Mouse (Mus musculus) heart, postnatal 4 days (tissue): ENCODE results near the gene Strc. TPM values are rescaled to one million over a fixed set of nuclear protein-coding genes. Genes with fewer than 3 reads are reported as not detected.
"Not testable (repeated sequence)": the region's sequence is repeated elsewhere in the genome, so short reads cannot be mapped to it uniquely, and the experiment has no call there.

ENCODE experiments used
- DNase-seq: peaks from one replicate; pipeline ENCODE4 v3.0.0; 2021
- total RNA-seq, 2 experiments: library from RNA; stranded (reverse); gene quantifications; 2 replicates each; pipeline ENCODE4 v1.2.3; 2021

The Strc gene
- total RNA-seq: not detected

DNA sequence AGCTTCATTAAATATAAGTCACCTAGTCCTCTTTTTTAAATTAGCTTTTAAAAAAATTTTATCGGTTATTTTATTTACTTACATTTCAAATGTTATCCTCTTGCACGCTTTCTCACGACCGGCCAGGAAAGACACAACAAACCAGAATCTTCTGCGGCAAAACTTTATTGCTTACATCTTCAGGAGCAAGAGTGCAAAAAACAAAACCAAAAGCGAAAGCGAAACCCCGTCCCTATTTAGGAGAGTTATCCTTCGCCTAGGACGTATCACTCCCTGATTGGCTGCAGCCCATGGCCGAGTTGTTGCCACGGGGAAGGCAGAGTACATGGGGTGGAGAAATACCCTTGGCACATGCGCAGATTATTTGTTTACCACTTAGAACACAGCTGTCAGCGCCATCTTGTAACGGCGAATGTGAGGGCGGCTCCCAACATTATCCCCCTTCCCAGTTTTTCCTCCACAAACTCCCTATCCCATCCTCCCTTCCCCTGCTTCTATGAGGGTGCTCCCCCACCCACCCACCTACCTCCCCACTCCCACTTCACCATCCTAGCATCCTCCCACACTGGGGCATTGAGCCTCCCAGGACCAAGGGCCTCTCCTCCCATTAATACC lies at the start of gene Strc:
Strc (minus strand) TSS at position 208 of the 615 bp plus-strand sequence.
- not testable (repeated sequence) for DNase-seq

DNA sequence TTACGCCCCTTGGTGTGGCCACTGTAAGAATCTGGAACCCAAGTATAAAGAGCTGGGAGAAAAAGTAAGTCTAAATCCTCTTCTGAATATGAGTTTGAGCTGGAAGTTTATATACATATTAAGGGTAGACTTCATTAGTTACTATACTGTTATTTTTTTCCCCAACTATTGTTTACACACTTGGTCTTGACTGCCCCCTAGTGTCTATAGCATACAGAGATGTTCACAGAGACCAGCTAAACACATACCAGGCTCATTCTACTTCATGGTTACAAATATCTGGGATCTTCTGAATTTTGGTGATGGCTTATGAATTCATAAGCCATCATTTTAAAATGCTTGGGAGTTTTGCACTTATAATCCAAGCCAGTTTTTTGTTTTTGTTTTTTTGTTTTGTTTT lies 47.9 kb upstream of the Strc start:
- DNase-seq: no peak

DNA sequence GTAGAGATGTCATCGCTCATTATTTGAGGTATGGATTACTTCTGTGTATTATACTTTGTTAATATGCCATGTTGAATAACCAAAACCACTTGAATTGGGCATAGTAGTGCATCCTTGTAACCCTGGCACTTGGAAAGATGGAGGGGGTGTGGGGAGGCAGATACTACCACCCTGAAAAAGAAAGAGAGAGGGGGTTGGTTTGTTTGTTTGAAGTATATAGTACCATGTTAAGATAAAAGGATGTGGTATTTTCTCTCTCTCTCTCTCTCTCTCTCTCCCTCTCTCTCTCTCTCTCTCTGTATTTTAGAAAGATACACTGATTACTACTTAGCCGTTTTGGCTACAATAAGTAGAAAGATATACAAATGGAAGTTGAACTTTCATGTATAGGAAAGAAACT lies 38.9 kb upstream of the Strc start:
- DNase-seq: no peak

DNA sequence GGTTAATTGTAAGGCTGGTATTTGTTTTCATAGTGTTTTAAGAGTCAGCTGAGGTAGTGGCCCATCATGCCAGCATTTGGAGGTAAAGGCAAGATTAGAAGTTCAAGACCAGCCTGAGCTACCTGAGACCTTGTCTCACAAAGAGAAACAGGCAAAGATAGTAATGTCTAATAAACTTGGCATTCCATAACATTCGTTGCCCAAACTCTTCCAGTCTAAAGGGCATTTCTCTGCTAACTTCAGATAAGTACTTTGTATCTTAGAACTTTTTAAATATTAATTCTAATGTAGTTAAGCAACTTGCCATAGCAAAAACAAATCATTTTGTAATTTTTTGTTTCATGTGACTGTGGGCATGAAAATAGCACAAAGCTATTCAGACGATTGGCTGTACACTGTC lies 36.2 kb upstream of the Strc start:
- DNase-seq: no peak

DNA sequence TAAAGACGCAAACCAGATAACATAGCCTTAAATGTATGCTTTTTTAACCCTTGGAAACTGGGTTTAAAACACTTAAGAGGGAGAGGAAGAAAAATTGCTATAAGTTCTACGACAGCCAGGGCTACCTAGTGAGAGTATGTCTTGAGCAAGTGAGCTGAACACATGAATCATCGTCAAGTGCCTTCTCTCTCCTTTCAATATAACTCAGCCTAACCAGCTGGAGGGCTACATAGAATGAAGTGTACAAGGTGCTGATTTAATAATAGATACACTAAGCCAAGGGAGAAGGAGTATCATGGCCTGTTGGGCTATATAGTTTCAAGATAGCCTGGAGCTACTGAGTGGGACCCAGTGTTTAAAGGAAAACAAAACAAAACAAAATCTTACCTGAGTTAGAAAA lies 31.5 kb upstream of the Strc start:
- DNase-seq: no peak

DNA sequence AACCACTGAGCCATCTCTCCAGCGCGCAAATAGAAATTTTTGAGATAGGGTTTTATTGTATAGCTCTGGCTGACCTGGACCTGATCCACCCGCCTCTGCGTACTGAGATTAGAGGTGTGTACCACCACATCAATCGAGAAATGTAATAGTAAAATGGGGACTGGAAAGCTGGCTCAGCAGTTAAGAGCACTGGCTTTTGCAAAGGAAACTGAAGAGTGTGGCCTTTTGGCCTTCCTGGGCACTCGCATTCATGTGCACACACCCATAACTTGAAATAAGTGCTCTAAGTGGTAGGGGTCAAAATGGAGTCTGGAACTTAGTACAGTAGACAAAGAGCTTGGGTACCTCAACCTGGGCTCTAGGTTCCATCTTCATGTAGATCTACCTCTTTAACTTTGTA lies 29.4 kb upstream of the Strc start:
- DNase-seq: no peak

DNA sequence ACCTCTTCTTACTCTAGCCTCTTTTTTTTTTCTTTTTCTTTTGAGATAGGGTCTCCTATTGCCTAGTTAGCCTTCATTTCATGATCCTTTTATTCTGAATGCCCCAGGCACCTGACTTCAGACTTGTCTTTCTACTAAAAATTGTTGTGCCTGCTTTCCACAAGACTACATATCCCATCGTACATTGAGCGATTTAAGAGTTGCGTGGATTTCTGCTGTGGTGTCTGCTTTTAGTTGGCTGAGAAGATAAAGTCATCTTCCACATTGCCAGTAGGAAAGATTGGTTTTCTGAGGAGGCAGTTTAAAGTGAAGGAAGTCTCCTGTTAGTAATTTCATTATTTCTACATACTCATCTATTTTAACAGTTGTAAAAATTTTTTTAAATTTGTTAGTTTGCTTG lies 28.6 kb upstream of the Strc start:
- no peak for DNase-seq

DNA sequence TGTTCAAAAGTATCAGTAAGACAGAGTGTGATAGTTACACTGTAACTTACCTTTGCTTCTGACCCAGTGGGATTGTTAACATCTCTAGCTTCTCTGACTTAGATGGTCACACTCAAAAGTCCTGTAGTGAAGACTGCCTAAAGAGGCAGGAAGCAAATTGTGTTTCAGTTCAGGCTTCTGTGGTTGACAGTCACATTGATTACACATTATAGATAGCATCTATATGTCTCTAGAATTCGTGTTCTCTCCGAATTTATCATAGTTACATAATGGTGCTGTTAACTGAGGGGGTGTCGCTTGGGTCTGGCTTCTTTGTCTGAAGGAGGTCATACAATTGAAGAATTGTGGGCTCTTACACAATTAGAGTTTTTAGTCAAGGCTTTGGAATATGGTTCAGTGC lies 28.1 kb upstream of the Strc start:
- DNase-seq: no peak

DNA sequence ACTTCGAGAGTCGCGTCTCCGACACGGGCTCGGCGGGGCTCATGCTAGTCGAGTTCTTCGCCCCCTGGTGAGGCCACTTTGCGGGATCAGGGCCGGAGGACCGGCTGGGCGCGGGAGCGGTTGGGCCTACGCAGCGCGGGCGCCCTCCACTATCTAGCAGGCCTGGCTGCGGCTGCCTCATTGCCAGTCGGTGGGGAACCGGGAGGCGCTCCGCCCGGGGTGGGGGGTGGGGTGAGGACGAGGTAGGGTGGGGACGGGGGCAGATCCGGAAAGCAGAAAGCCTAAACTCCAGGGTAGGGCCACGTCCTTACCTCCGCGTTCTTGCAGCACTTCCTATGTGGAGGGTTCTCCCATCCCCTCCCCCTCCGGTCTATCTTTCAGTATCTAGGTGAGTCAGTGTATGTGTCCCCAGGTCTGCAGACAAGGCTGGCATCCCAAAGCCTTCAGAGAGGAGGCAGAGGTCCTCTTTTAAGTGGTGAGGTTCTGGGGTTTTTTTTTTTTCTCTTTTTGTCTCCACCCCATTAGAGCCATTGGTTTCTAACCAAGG lies 27.2 kb upstream of the Strc start:
- DNase-seq: no peak

DNA sequence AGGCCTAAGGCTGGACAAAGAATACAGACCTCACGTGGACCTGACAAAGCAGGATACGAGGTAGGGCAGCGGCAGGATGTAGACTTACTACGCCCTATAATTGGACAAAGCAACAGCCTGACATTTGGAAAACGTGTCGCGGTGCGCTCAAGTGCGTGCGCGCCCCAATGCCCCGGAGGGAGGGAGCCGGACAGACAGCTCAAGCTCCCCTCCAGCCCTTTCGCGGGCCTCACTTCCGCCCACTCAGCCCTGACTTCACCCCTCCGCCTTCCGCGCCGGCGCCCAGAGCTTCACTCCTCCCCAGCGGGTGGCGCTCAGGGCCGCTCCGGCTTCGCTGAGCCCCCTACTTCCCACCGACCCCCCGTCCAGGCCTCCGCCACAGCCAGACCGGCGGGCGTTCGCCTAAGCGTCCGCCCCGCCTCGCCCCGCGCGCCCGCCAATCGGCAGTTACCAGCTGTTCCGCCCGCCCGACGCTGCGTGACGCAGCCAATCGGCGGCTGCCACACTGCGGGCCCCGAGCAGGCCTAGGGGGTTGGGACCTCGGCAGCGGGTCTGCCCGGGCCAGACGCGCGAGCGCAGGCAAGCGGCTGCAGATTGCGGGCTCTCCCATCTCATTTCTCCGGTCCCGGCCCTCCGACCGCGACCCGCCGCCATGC lies 26.5 kb upstream of the Strc start, which contains the start of the genes Pdia3 and Catsper2:
Pdia3 (plus strand) TSS at position 389 of the 656 bp plus-strand sequence.
Catsper2 (minus strand) TSS at position 406 of the 656 bp plus-strand sequence.
- peak; percentile 98 for DNase-seq

DNA sequence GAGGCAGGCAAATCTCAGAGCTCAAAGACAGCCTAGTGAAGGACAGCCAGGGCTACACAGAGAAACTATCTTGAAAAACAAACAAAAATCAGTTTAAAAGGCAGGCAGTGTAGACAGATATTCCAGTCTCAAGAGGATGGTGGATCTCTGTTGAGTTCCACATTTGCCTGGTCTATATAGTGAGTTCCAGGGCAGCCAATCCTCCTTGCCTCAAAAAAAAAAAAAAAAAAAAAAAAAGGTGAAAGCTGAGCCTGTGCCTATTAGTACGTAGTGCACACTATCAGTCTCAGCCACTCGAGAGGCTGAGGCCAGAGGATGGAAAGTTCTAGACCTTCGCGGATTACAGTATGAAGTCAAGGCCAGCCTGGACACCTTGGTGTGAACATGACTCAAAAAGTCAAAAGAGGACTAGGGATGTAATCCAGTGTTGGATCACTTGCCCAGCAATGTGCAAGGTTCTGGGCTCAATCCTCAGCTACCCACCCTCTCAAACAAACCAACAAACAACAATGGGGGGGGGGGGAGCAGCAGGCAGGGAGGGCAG lies 25.9 kb upstream of the Strc start:
- DNase-seq: no peak

DNA sequence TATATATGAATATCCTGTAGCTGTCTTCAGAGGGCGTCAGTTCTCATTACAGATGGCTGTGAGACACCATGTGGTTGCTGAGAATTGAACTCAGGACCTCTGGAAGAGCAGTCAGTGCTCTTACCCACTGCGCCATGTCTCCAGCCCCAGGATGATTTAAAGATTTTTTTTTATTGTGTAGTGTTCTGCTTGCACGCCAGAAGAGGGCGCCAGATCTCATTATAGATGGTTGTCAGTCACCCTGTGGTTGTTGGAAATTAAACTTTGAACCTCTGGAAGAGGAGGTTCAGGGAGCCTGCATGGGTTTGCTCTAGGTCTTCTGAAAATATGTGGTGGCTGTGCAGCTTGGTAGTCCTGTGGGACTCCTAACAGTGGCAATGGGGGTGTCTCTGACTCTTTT lies 21.2 kb upstream of the Strc start:
- peak; percentile 37 for DNase-seq

DNA sequence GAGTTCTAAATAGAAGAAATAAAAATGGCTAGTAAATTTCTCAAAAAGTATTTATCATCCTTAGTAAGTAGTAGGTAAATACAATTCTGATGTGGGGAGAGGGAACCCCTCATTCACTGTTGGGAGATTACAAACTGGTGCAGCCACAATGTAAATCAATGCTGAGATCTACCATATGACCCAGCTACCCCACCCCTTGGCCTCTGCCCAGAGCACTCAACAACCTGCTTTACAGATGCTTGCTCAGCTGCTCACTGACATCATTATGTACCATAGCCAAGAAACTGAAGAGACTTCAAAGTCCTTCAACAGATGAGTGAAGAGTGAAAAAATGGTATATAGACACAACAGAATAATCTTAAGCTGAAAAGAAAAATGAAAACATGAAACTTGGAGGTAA lies 16.3 kb upstream of the Strc start:
- no peak for DNase-seq

DNA sequence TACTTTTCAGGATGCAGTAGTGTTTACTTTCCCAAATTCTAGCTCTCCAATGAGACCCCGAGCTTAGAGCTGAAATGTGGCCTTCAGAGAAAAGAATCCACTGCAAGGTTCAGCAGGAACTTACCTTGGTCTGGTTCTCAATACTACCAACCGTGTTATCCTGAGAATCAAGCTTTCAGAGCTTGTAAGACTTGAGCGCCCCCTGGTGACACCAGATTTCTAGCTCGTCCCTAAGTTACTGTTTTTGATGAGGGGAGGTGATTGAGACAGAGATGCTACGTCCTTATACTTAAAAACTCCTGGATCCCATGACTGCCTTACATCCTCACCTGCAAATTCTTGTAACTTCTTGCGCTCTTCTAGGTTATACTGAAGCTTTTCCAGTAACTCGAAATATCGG lies 9.7 kb upstream of the Strc start:
- peak; percentile 85 for DNase-seq

DNA sequence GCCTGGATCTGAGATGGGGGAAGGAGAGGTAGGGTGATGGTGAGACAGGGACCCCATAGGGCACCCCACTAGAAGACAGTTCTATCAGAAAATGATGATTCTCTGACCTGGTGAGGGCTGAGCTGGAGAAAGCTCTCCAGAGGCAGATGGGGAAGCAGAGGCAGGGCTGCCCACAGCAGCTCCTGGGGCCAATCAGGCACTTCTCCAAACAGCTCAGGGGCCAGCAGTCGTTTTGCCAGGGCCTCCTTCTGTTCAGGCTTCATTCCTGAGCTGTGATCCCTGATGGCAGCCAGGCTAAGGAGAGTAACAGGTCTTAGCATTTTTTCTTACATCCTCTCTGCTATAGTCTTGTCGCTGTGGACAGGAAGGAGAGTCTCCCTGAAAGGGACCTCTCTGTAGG lies 12.2 kb downstream of the Strc start:
- no peak for DNase-seq

DNA sequence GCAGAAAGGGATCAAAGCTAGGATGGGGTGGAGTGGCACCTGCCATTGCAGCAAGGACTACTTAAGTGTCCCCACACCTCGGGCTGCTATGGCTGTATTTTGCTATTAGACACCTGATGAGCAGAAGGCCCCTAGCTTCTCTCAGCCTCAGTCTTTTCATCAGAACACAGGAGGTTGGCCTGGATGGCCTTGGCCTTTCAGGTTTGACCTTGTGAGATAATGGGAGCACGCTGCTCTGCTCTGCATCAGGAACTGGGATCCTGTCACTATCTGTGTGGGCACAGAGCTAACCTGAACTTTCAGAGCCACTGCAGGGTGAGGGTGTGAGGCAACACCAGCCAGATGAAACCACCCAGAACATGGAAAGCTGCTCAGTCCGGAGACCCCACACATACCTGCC lies 14.7 kb downstream of the Strc start:
- no peak for DNase-seq

DNA sequence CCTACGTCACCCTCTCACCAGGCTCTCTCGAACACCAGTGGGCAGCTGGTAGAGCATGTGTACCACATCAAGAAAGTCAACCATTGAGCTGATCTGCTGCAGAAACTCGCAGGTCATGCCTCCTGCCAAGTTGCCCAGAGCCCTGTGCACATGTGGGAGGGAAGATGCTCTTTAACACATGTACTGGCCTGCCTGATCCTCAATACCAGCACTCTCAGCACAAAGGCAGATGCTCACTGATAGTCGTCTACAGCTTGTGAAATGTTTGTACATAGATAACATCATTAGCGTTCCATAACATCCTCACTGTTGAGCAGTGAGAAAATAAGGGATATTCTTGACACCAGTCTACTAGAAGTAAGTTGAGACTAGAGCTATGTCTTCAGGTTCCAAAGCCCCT lies 16.0 kb downstream of the Strc start:
- DNase-seq: no peak

DNA sequence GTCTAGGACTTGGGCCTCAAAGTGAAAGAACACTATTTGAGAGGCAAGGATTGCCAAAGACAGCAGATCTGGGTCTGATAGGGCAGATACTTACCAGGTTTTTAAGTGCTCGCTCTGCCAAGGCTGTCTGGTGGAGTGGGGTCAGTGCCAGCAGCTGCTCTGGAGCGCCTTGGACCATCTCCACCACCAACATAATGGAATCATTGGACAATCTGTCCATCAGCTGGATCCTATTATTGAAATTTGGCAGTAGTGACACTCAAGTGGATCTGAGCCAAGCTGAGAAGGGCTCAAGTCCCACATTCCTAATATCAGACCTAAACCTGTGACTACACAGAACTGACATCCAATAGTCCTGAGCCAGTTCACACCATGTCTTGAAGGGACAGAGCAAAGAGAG lies 18.1 kb downstream of the Strc start:
- no peak for DNase-seq

DNA sequence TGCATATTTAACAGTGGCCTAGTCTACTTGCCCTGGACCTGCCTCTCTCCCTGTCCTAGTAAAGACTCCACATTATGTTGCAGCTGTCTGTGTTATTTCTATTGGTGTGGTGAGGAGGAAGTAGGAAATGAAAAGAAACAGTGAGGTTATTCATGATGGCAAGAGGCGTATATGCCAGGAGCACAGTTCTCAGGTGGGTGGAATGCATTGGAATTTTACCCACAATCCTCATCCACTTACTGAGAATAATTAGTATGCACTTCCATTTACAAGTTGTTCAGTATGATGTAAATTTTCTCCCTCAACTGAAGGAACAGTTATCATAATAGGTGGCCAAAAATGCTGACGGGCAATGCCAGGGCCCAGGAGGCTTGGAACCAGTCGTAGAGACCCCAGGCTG lies 23.3 kb downstream of the Strc start:
- no peak for DNase-seq

DNA sequence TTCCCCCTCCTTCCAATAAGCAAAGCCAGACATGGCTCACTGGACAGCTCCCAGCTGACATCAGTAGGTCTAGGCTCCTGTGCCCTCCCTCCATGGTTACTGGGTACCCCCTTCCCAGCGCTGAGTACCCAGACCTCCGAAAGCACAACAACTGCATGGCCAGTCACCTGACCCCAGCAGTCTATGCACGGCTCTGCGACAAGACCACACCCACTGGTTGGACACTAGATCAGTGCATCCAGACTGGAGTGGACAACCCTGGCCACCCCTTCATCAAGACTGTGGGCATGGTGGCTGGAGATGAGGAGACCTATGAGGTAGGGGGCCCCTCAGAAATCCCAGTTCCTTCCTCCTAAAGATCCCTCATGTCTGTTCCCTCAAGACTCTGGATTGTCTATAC lies 27.5 kb downstream of the Strc start:
- no peak for DNase-seq

DNA sequence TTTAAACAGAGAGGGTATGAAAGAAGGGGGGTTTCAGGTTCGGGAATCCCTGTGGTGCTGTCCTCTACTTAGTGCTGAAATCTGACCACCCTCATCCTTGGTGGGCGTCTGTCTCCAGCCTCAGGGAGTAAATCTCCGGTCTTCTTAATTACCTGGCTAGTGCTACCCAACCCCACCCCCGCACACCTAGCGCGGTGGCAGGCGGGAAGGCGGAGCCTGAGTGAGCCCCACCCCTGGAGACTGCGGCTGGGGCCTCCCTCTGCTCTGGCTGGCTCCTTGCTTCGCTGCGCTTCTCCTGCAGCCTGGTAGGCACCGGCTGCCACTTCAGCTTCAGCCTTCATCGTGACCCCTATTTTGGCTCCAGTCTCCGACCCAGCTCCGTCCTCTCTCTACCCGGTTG lies 28.6 kb downstream of the Strc start:
- peak; percentile 26 for DNase-seq

DNA sequence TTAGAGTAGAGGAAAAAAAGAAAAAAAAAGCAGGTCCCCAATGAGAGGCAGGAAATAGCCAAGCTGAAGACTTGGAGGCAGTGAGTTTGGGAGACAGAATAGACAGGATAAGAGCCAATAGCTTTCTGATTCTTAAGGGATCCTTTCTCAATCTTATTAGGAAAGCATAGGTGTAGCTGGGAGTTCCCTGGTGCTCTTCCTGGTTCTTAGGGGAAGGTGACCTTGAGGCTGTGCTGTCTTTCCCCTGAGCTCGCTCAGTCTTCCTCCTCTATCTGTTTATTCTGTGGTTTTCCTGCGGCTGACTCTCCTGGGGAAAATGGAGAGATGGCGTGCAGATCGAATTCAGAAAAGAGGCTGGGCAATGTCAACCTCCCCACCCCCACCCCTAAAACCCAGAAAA lies 29.0 kb downstream of the Strc start:
- no peak for DNase-seq

DNA sequence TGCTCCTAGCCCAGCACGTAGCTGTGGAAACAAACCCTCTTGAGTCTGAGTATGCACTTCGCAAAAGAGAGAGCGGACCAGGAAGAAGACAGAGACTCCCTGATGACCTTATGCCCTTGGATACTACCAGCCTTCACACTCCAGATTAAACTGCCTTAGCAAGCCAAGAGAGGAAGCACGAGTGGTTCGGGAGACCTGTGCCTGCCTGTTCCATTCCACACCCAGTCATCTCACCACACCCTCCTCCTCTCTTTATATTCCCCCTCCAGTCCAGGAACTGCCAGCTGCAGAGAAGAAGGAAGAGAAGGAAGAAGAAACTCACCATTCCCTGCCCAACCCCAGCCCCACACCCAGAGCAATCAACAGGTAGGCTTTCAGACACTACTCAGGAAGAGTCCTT lies 29.5 kb downstream of the Strc start, which contains the start of gene Ckmt1:
Ckmt1 (plus strand) TSS at position 221 of the 400 bp plus-strand sequence.
- no peak for DNase-seq
